Mouse (Mus musculus): Measurements from ENCODE around the gene B3galt1. TPM values are rescaled to one million over a fixed set of nuclear protein-coding genes. Genes with fewer than 3 reads are reported as not detected.

The B3galt1 gene
- polyA plus RNA-seq, 1 experiment from 2014 or later, result 7.4 TPM

DNA sequence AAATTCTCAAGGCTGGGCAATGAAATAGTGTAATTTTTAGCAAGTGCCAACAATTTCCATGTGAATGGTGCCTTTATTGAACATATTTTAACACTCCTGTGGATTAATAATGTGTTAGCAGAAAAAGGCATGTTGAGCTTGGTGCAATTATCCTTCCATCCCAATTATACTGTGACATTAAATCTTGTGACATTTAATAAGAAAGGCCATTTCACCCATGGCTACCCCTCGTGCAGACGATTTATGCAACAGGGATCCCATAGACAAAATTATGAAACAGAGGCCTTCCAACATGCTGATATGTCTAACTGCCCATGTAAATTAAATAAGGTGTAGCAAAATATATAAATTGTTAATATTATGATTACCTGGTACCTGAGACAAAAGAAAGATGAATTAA, 293.3 kb downstream of the B3galt1 start:
- Histone ChIP-seq H3K4me2 (replicated peaks; ENCODE audit: low read depth, low read length) (no peak overlapping the region), H3K36me3 (ENCODE audit: control insufficient read depth, insufficient read depth, low read length) (no peaks in the 10 kb centered on the region), H3K4me1 (ENCODE audit: control insufficient read depth, insufficient read depth, low read length) (no peaks in the 10 kb centered on the region), H3K9me3 (ENCODE audit: control insufficient read depth, low read length) (no peaks in the 10 kb centered on the region), H3K9ac (ENCODE audit: low read depth, low read length) (no peak overlapping the region), H3K27ac (ENCODE audit: low read depth, low read length) (no peak overlapping the region), H3K27me3 (ENCODE audit: control insufficient read depth, insufficient read depth, low read length) (no peaks in the 10 kb centered on the region), H3K4me3 (ENCODE audit: low read length) (no peak overlapping the region)
- 84% methylated on average over 2 of the region's 2 CpGs for whole genome bisulfite sequencing
- no peak for ATAC-seq (ENCODE audit: low FRiP score, low TSS enrichment)

DNA sequence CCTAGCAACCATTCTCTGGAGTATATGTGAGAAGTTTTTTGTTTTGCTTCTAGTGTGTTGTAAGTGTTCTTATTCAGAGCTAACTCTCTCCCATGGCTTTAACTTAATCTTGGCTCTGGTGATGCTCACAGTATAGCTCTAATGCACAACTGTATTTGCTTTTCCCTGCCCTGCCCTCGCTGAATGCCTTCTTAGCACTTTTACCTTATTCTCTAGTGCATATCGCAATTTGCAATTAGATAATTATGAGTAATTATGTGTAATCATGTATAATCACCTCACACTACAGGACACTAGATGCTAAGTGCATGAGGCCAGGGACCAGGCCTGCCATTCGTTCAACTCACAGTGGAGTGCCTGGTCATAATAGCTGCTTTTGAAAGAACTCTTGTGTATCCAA, 307.7 kb downstream of the B3galt1 start:
- Histone ChIP-seq H3K4me1 (ENCODE audit: control insufficient read depth, insufficient read depth, low read length) (no peaks in the 10 kb centered on the region), H3K36me3 (ENCODE audit: control insufficient read depth, insufficient read depth, low read length) (no peaks in the 10 kb centered on the region), H3K4me3 (ENCODE audit: low read length) (no peak overlapping the region), H3K27me3 (ENCODE audit: control insufficient read depth, insufficient read depth, low read length) (no peaks in the 10 kb centered on the region), H3K9ac (ENCODE audit: low read depth, low read length) (no peak overlapping the region), H3K9me3 (ENCODE audit: control insufficient read depth, low read length) (no peaks in the 10 kb centered on the region), H3K4me2 (replicated peaks; ENCODE audit: low read depth, low read length) (no peak overlapping the region), H3K27ac (ENCODE audit: low read depth, low read length) (no peak overlapping the region)
- no peak for ATAC-seq (ENCODE audit: low FRiP score, low TSS enrichment)
- WGBS, result 85% methylated on average over 3 of the region's 3 CpGs

DNA sequence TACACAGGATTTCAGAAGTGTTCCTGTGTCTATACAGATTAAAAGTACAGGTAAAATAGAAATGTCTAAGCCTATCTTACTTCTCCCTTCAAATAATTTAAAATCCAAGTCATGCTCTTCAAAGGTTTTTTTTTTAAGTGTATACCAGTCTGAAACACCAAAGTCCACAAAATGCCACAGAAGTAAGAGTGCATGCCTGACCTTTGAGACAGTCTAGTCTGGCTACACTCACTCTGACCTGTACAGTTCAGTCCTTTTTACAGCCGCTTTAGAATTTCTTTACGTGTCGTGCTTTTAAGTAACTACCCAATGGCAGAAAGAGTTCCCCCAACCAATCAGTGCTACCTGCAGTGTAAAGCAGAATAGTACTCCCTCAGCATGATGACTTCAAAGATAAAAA, 314.2 kb downstream of the B3galt1 start:
- Histone ChIP-seq H3K4me3 (ENCODE audit: low read length) (no peak overlapping the region), H3K4me1 (ENCODE audit: control insufficient read depth, insufficient read depth, low read length) (no peaks in the 10 kb centered on the region), H3K27ac (ENCODE audit: low read depth, low read length) (no peak overlapping the region), H3K4me2 (replicated peaks; ENCODE audit: low read depth, low read length) (no peak overlapping the region), H3K36me3 (ENCODE audit: control insufficient read depth, insufficient read depth, low read length) (no peaks in the 10 kb centered on the region), H3K27me3 (ENCODE audit: control insufficient read depth, insufficient read depth, low read length) (no peaks in the 10 kb centered on the region), H3K9ac (ENCODE audit: low read depth, low read length) (no peak overlapping the region), H3K9me3 (ENCODE audit: control insufficient read depth, low read length) (no peaks in the 10 kb centered on the region)
- no peak for ATAC-seq (ENCODE audit: low FRiP score, low TSS enrichment)
- 85% methylated on average over 3 of the region's 3 CpGs for WGBS

DNA sequence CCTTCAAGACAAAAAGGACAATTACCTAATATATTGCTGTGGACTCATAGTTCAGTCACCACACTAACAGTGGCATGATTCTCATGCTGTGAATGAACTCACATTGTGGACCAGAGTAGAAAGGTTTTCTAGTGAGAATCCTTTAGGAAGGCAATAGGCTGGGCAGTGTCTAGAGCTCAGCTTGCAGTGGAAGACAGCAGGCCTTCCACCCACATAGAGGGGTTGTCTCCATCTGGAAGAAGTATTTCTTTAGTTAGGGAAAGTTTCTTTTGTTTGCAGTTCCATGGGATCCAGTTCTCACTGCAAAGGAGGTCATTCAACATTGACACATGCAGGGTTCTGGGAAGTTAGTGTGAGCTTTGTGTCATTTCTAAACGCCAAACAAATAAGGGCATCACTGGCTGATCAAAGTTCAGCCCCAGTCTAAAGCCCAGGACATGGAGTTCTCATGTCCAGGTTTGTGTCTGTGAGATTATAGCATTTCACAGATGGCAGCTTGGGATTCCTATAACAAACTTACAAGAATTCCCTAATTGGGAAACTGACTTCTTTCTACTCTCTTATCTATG, 316.1 kb downstream of the B3galt1 start:
- WGBS, result 73% methylated on average over 1 of the region's 1 CpGs
- H3K36me3 ChIP-seq (ENCODE audit: control insufficient read depth, insufficient read depth, low read length), result no peaks in the 10 kb centered on the region
- ATAC-seq (ENCODE audit: low FRiP score, low TSS enrichment), result no peak
- H3K9ac ChIP-seq (ENCODE audit: low read depth, low read length), result no peak overlapping the region
- no peaks in the 10 kb centered on the region for H3K27me3 ChIP-seq (ENCODE audit: control insufficient read depth, insufficient read depth, low read length)
- H3K9me3 ChIP-seq (ENCODE audit: control insufficient read depth, low read length), result no peaks in the 10 kb centered on the region
- H3K4me1 ChIP-seq (ENCODE audit: control insufficient read depth, insufficient read depth, low read length), result no peaks in the 10 kb centered on the region
- H3K27ac ChIP-seq (ENCODE audit: low read depth, low read length), result no peak overlapping the region
- no peak overlapping the region for H3K4me2 ChIP-seq (replicated peaks; ENCODE audit: low read depth, low read length)
- no peak overlapping the region for H3K4me3 ChIP-seq (ENCODE audit: low read length)

DNA sequence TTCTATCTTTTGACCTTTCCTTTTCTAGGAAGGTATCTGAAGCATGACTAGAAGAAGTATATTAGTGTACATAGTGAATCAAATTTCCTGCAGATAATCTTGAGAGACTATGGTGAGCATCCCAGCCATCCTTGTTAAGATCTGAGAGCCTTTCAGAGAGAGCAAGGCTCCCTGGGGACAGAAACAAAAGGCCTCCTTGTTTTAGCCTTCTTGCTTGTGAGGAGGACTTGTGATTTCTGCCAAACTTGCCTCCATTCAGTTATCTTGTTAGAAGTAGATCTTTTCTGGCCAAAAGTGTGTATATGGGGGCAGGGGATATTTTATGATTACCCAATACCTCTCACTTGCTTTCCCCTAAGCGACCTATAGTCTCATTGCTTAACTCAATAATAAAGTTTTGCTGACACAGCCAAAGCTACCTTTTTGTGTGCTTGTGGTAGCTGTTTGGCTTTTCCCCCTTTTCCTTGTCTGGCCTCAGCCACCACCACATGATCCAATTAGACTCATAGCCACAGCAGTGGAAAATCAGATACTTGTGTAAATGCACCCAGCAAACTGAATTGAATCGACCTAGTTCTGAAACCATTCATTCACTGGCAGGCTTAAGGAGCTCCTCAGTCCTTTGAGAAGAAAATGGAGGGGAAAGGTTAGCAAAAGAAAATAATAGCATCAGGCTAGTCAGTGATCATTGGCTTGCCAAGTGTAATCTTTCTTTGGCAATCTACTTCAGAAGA, 332.5 kb downstream of the B3galt1 start:
- H3K4me2 ChIP-seq (replicated peaks; ENCODE audit: low read depth, low read length), result no peak overlapping the region
- H3K4me1 ChIP-seq (ENCODE audit: control insufficient read depth, insufficient read depth, low read length), result no peaks in the 10 kb centered on the region
- H3K4me3 ChIP-seq (ENCODE audit: low read length), result no peak overlapping the region
- no peak overlapping the region for H3K9ac ChIP-seq (ENCODE audit: low read depth, low read length)
- ATAC-seq (ENCODE audit: low FRiP score, low TSS enrichment), result no peak
- H3K9me3 ChIP-seq (ENCODE audit: control insufficient read depth, low read length), result no peaks in the 10 kb centered on the region
- no peak overlapping the region for H3K27ac ChIP-seq (ENCODE audit: low read depth, low read length)
- H3K27me3 ChIP-seq (ENCODE audit: control insufficient read depth, insufficient read depth, low read length), result no peaks in the 10 kb centered on the region
- H3K36me3 ChIP-seq (ENCODE audit: control insufficient read depth, insufficient read depth, low read length), result no peaks in the 10 kb centered on the region
- WGBS, result 72% methylated on average over 2 of the region's 2 CpGs

DNA sequence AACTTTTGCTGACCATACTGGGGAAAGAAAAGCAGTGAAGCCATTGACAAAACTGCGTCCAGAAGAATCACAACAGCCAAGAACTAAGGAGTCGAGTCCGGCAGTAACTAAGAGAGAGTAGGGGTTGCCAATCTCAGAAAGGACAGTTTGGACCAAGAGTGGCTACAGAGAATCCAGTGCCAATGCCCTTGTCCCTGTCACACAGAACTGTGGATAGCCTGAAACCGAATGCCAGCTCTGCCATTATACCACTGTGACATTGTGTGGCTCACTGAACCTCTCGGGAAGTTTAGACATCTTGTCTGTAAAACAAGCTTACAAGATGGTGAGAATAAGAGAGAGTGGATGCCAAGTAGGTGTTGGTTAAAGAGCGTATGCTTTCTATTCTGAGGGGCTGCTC, 335.9 kb downstream of the B3galt1 start:
- H3K4me1 ChIP-seq (ENCODE audit: control insufficient read depth, insufficient read depth, low read length), result no peaks in the 10 kb centered on the region
- H3K36me3 ChIP-seq (ENCODE audit: control insufficient read depth, insufficient read depth, low read length), result no peaks in the 10 kb centered on the region
- H3K27me3 ChIP-seq (ENCODE audit: control insufficient read depth, insufficient read depth, low read length), result no peaks in the 10 kb centered on the region
- H3K9ac ChIP-seq (ENCODE audit: low read depth, low read length), result no peak overlapping the region
- no peak overlapping the region for H3K4me2 ChIP-seq (replicated peaks; ENCODE audit: low read depth, low read length)
- H3K4me3 ChIP-seq (ENCODE audit: low read length), result no peak overlapping the region
- 80% methylated on average over 6 of the region's 6 CpGs for WGBS
- H3K27ac ChIP-seq (ENCODE audit: low read depth, low read length), result no peak overlapping the region
- H3K9me3 ChIP-seq (ENCODE audit: control insufficient read depth, low read length), result no peaks in the 10 kb centered on the region
- ATAC-seq (ENCODE audit: low FRiP score, low TSS enrichment), result no peak

DNA sequence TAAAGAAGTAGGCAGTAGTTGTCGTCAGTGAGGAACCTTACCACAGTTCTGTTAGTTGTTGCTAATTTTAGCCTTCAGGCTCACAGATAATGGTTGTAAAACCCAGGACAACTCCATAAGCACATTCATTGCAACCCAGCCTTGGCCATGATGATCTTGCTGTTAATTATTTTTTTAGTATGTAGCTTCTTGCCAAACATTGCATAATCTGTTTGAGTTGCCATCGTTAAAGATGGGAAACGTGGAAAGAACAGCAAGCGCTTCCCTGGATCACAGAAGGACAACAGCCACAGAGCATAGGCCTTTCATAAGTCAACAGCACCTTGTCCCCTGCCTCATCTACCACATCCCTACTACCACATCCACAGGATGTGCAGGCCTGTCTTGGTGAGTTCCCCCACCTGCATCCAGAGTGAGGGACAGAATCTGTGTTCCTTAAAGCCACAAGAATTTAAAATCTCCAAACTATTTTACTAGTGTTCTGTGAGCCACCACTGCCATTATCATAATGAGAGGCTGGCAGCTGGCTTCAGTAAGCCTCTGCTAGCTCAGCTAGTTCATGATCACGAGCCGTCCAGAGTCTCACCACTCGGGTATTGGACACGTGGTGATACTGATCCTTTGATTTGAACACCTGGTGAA, 337.1 kb downstream of the B3galt1 start:
- no peaks in the 10 kb centered on the region for H3K36me3 ChIP-seq (ENCODE audit: control insufficient read depth, insufficient read depth, low read length)
- H3K4me2 ChIP-seq (replicated peaks; ENCODE audit: low read depth, low read length), result no peak overlapping the region
- no peak overlapping the region for H3K9ac ChIP-seq (ENCODE audit: low read depth, low read length)
- ATAC-seq (ENCODE audit: low FRiP score, low TSS enrichment), result no peak
- H3K27ac ChIP-seq (ENCODE audit: low read depth, low read length), result no peak overlapping the region
- no peaks in the 10 kb centered on the region for H3K27me3 ChIP-seq (ENCODE audit: control insufficient read depth, insufficient read depth, low read length)
- H3K4me3 ChIP-seq (ENCODE audit: low read length), result no peak overlapping the region
- H3K9me3 ChIP-seq (ENCODE audit: control insufficient read depth, low read length), result no peaks in the 10 kb centered on the region
- no peaks in the 10 kb centered on the region for H3K4me1 ChIP-seq (ENCODE audit: control insufficient read depth, insufficient read depth, low read length)
- 87% methylated on average over 8 of the region's 8 CpGs for WGBS

DNA sequence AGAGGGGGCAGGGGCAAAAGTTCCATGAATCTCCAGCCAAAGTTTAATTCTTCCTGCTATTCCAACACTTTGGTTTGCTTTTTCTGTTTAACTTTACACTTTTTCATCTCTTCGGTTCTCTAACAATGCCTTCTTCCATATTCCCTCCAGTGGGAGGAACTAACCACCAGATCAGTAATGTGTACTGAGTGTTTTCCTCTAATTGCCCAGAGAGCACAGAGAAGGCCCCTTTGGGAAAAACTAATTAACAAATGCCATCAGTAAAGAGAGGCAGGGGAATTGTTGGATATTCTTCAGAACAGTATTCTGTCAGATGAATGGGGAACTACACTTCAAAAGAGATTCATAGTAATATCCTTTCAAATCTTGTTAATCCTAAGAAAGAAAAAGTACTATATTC, 338.1 kb downstream of the B3galt1 start:
- WGBS, result 83% methylated on average over 1 of the region's 1 CpGs
- Histone ChIP-seq H3K27me3 (ENCODE audit: control insufficient read depth, insufficient read depth, low read length) (no peaks in the 10 kb centered on the region), H3K4me3 (ENCODE audit: low read length) (no peak overlapping the region), H3K36me3 (ENCODE audit: control insufficient read depth, insufficient read depth, low read length) (no peaks in the 10 kb centered on the region), H3K27ac (ENCODE audit: low read depth, low read length) (no peak overlapping the region), H3K9me3 (ENCODE audit: control insufficient read depth, low read length) (no peaks in the 10 kb centered on the region), H3K4me1 (ENCODE audit: control insufficient read depth, insufficient read depth, low read length) (no peaks in the 10 kb centered on the region), H3K4me2 (replicated peaks; ENCODE audit: low read depth, low read length) (no peak overlapping the region), H3K9ac (ENCODE audit: low read depth, low read length) (no peak overlapping the region)
- no peak for ATAC-seq (ENCODE audit: low FRiP score, low TSS enrichment)

DNA sequence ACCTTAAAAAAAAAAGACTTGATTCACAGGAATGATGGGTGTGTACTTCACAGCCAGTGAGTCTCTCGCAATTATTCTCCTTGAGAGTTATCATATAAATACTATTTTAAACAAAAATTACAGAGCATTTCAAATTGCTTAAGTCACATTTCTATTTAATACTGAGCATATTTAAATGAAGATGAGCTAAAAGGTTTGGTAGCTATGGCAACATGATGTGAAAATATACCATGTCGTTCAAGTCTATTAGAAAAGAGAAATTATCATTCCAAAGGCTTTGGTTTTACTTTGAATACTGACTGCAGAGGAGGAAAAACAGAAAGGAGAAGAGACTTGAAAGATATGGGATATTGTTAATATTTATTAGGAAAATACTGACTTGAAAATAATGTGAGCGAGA, 366.3 kb downstream of the B3galt1 start:
- no peaks in the 10 kb centered on the region for H3K36me3 ChIP-seq (ENCODE audit: control insufficient read depth, insufficient read depth, low read length)
- 87% methylated on average over 3 of the region's 3 CpGs for WGBS
- H3K4me2 ChIP-seq (replicated peaks; ENCODE audit: low read depth, low read length), result no peak overlapping the region
- H3K4me3 ChIP-seq (ENCODE audit: low read length), result no peak overlapping the region
- H3K9me3 ChIP-seq (ENCODE audit: control insufficient read depth, low read length), result no peaks in the 10 kb centered on the region
- no peak for ATAC-seq (ENCODE audit: low FRiP score, low TSS enrichment)
- no peak overlapping the region for H3K9ac ChIP-seq (ENCODE audit: low read depth, low read length)
- H3K27me3 ChIP-seq (ENCODE audit: control insufficient read depth, insufficient read depth, low read length), result no peaks in the 10 kb centered on the region
- no peaks in the 10 kb centered on the region for H3K4me1 ChIP-seq (ENCODE audit: control insufficient read depth, insufficient read depth, low read length)
- no peak overlapping the region for H3K27ac ChIP-seq (ENCODE audit: low read depth, low read length)
